Mouse (Mus musculus): Measurements from ENCODE around the gene Mrc1. TPM values are rescaled to one million over a fixed set of nuclear protein-coding genes. Genes with fewer than 3 reads are reported as not detected.

Gene Mrc1
- total RNA-seq, 2 experiments from 2014 or later, result 24.8 to 31.3 TPM

GRCm38 (mm10) chr2:14244668-14245067 is 15.5 kb downstream of the Mrc1 start:
- DNase-seq, result no peak

DNA sequence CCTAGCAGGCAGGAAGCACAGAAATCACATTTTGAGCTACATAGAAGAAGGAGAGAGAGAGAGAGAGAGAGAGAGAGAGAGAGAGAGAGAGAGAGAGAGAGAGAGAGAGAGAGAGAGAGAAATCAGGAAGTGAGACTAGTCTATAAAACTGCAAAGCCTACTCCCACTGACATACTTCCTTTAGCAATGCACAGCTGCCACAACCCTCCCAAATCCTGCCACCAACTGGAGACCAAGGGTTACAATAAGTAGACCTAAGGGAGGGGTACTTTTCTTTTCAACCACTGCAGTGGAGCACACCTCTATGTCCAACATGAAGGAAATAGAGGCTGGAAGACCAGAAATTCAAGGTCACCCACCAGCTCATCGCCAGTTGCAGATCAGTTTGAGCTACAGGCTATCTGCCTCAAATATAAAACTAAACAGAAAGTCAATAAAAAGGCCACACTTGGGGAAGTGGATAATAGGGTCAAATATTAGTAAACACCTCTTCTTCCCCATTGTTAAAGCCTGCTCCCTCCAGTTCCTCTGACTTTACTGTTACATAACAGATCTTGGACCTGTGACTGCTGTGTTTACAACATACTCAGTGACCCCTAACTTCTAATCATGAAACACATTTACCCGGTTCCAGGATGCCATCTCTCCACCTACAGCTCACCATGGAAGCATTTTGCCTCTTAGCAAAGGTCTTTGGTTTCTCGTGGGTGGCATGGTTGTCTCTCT is 20.8 kb downstream of the Mrc1 start:
- no peak for DNase-seq

- DNase-seq, result no peak
These were observed 22.7 kb downstream of the Mrc1 start for GRCm38 (mm10) chr2:14251938-14252337.

DNA sequence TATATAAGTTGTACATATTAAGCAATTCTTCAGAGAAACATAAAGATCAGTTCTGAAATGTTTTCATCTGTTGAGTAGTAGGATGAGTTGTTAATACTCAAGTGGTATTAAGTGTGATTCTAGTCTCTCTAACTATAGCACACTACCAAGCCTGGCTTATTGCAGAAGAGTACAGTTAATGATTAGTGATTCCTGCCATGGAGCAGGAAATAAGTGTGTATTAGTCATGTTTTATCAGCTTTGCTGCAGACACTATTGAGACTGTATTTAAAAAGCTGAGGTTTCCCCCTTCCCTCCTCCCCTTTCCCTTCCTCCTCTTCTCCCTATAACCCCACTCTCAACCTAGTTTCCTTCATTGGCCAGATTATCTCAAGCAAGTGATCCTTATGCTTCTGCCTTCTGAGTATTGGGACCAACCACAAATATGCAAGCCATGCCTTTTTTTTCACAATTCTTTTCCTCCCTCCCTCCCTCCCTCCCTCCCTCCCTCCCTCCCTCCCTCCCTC is 29.2 kb downstream of the Mrc1 start:
- DNase-seq, result no peak

- DNase-seq, result no peak
These were observed 32.9 kb downstream of the Mrc1 start for GRCm38 (mm10) chr2:14262090-14262489.

- no peak for DNase-seq
These were observed 40.0 kb downstream of the Mrc1 start for GRCm38 (mm10) chr2:14269160-14269559.

DNA sequence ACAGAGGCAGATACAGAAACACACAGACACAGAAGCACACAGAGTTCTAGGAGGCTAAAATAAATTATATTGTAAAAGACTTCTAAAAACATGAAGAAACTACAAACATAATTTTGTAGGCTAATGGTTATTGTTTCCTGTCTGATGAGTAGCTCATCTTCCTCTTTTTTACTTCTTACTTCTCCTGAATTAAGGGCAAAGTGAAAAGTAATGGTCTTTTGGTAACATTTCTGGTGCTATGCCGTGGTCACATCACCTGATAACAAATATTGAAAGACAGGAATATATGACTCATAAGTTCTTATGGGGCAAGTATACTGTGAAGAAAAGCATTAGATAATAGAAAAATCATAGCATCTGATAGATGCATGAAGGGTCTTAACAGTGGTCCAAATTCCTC is 42.9 kb downstream of the Mrc1 start:
- no peak for DNase-seq

- DNase-seq, result no peak
These were observed 46.6 kb downstream of the Mrc1 start for GRCm38 (mm10) chr2:14275796-14276195.

DNA sequence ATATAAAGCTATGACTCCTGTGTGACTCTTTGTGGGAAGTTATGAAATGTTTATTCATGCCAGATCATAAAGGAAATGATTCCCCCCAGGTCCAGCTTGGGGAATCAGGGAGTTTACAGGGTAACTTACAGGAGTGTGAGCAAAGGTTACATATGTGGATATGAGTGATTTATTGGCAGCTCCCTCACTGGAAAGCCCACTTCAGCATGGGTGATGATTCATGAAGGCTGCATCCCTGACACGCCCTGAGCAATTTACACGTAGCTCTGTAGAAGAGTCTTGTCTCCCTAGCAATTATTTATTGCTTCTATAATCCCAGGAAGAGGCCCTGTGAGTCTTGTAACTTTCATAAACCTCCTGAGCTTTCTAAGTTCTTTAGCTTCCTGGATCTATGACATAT is 50.1 kb downstream of the Mrc1 start:
- DNase-seq, result no peak

GRCm38 (mm10) chr2:14279795-14280194 is 50.6 kb downstream of the Mrc1 start:
- no peak for DNase-seq

DNA sequence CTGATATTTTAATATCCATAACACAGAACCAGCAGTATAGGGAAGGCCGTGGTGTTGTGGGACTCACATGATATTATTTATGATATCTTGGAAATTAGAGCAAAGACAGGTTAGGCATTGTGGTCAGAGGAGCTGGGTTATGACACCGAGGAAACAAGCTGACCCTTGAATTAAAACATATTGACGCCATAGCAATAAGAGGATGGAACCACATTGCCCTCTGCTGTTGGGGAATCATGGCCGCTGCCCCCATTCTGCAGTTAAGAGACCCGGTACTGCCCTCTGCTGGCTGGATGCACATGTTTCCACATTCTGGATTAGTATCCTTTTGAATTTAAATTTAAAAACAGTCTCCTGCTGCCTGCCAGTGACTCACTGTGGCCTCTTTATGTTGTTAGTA is 66.1 kb downstream of the Mrc1 start:
- DNase-seq, result peak; percentile 94

DNA sequence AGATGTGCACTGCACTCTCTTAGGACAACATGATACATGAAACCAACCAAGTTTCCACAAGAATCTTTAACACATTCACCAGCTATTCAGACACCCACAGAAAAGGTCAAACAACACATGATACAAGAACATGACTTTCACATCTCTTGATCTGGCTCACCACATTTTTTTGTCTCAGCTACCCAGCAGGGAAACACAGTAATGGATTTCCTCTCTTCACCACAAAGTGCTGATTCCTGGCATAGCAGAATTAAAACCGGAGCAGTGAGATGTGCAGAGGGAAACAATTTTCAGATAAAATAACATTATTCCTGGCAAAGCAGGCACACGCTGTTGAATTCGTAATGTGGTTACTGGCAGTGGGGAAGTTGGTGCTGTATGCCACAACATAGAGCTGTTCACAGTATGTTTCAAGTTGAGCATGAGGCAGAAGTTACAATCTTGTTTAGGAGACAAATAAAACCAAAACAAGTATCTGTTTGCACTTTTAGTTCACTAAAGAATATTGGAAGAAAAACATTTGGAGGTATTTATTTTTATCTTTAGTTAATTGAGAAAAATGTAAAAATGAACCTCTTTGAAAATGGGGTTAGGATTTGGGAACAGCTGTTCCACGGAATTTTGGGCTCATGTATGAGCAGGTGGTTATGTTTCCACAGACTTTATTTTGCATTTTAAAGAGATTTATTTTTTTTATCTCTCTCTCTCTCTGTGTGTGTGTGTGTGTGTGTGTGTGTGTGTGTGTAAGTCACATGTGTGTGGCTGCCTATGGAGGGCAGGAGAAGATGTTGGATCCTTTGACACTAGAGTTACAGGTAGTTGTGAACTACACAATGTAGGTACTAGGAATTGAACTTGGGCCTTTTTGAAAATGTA is 83.6 kb downstream of the Mrc1 start:
- DNase-seq, result no peak

- no peak for DNase-seq
These were observed 85.9 kb downstream of the Mrc1 start for GRCm38 (mm10) chr2:14315113-14315512.

DNA sequence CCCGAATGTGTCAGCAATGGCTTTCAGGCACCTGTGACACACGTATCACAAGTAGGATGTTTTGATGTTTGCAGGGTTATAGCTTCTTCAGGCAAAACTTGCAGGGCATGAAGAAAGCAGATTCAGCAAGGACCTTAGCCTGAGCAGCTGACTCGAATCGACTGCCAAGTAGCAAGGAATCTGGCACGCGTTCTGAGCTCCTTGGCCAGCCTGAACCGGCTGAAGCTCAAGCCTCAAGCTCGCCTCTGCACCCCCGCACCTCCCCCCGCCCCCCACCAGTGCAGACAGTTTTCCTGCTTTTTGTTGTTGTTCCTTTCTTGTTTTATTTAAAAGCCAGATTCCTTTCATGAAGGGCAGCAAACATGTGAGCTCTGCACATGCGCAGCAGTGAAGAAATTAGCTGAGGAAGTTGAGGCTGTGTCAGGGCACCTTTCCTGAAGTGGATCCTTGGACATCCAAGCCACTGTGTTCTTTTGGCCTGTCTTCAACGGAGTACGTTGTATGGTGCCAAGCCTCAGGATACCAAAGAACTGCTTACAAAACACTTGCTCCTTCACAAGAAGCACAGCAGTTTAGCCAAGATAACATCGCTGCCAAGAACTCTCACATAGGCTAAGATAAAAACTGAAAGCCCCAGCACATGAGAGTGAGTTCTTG is 112.6 kb downstream of the Mrc1 start:
- DNase-seq, result peak; percentile 79

DNA sequence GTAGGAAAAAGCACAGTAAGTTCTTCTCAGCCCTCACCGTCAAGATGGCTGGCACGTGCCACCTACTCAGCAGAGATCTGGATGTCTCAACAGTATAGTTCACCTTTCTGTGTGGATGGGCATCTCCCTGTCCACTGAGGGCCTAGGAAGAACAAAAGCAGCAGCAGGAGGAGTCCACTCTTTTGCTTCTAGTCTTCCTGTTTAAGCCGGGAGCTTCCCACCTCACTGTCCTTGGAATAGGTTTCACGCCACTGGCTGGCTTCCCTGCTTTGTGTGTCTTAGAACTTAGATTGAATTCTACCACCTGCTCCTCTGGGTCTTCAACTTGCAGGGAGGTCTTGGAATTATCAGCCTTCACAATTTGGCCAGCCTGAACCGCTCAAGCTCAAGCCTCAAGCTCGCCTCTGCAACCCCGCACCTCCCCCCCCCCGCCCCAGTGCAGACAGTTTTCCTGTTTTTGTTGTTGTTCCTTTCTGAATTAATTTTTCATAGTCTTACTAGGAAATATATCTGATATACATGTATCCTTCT is 113.2 kb downstream of the Mrc1 start:
- DNase-seq, result no peak

Small RNAs within 50 kb of the gene (microRNA-seq; reads per million reads assigned to microRNA genes)
- gene Mir511, result 25.4 reads per million, percentile 29 among the genes with 10 or more reads in this experiment

Other genes with a start within 250 kb of the Mrc1 start
- gene Hacd1, start 173.3 kb upstream of the Mrc1 start, total RNA-seq (2021), result 10 to 100 TPM; 55.1 to 62.3 TPM
- 10 to 100 TPM; 41.6 to 44.3 TPM for gene Stam, start 155.3 kb upstream of the Mrc1 start, total RNA-seq (2021)
- under 1 TPM; 0.12 to 0.18 TPM for gene Tmem236, start 54.9 kb upstream of the Mrc1 start, total RNA-seq (2021)
- under 1 TPM in 1 of 2 experiments, not detected in 1; 0.15 TPM for gene Slc39a12, start 158.9 kb downstream of the Mrc1 start, total RNA-seq (2021)

Measured in adrenal gland, postnatal 10 days (tissue).